Mouse (Mus musculus): ENCODE data around the gene Srl. TPM values are rescaled to one million over a fixed set of nuclear protein-coding genes. Genes with fewer than 3 reads are reported as not detected.

Srl gene
- total and polyA plus RNA-seq, 3 experiments: 44.6 to 88.8 (median 71.3) TPM

GRCm38 (mm10) chr16:4497762-4498607 is 43.6 kb downstream of the Srl start:
- Histone ChIP-seq H3K4me3 (replicated peaks in 1 of 3; ENCODE audit: low read depth in 2 of 3, low read length in 2 of 3, poor library complexity in 1 of 3) (peak overlapping the region in 1 of 3 experiments; percentile 49), H3K9me3 (replicated peaks; ENCODE audit: low read length) (no peaks in the 10 kb centered on the region), H3K4me2 (ENCODE audit: insufficient read depth, low read depth, poor library complexity, severe bottlenecking) (peak overlapping the region; percentile 27; the same call in 1 of the 2 replicates), H3K79me2 (replicated peaks; ENCODE audit: control insufficient read depth, extremely low read depth, insufficient read depth, poor library complexity, severe bottlenecking) (no peaks in the 10 kb centered on the region), H3K36me3 (replicated peaks in 1 of 2; ENCODE audit: control insufficient read depth in 1 of 2, insufficient read depth in 1 of 2, low read length in 1 of 2) (peaks cover 0 to 27% of the 10 kb centered on the region in 2 experiments), H3K27ac (ENCODE audit: insufficient read depth, low read depth) (peak overlapping the region; percentile 45), H3K9ac (ENCODE audit: insufficient read depth, low read depth) (no peak overlapping the region), H3K27me3 (replicated peaks) (no peaks in the 10 kb centered on the region), H3K4me1 (ENCODE audit: control insufficient read depth in 1 of 2, insufficient read depth in 2 of 2) (peaks cover 51 to 98% of the 10 kb centered on the region in 2 experiments)
- in situ Hi-C loops (cut with MboI; ENCODE audit: low pct_ligation_motif_present, low pct_unique_long_range_greater_than_20kb, low sequenced_read_pairs) (loop anchor here (5.0 kb wide), 1 partner anchor 39 kb away; no protein-coding TSS in a partner anchor), dilution Hi-C loops (cut with MboI; ENCODE audit: extremely low pct_ligation_motif_present, extremely low pct_unique_long_range_greater_than_20kb, low sequenced_read_pairs) (no loop called here)
- peak; percentile 37 for DNase-seq (ENCODE audit: extremely low read depth)
- TF ChIP-seq BHLHE40 (IDR thresholded peaks at IDR 0.05; ENCODE audit: low read depth, low read length) (peak; percentile 70; the same call in 1 of the 2 replicates), ETS1 (conservative IDR thresholded peaks at IDR 0.05; ENCODE audit: low read depth, low read length) (no peak)

GRCm38 (mm10) chr16:4496470-4496869 is 45.1 kb downstream of the Srl start:
- peaks cover 6 to 38% of the 10 kb centered on the region in 2 experiments for H3K36me3 ChIP-seq (replicated peaks in 1 of 2; ENCODE audit: control insufficient read depth in 1 of 2, insufficient read depth in 1 of 2, low read length in 1 of 2)
- dilution Hi-C loops (cut with MboI; ENCODE audit: extremely low pct_ligation_motif_present, extremely low pct_unique_long_range_greater_than_20kb, low sequenced_read_pairs): no loop called here
- in situ Hi-C loops (cut with MboI; ENCODE audit: low pct_ligation_motif_present, low pct_unique_long_range_greater_than_20kb, low sequenced_read_pairs): loop anchor here (5.0 kb wide), 1 partner anchor 41 kb away; no protein-coding TSS in a partner anchor
- H3K27me3 ChIP-seq (replicated peaks): no peaks in the 10 kb centered on the region
- H3K4me1 ChIP-seq (ENCODE audit: control insufficient read depth in 1 of 2, insufficient read depth in 2 of 2): peaks cover 43 to 84% of the 10 kb centered on the region in 2 experiments
- peak overlapping the region in 2 of 3 experiments; percentile 21 to 49 for H3K4me3 ChIP-seq (replicated peaks in 1 of 3; ENCODE audit: low read depth in 2 of 3, low read length in 2 of 3, poor library complexity in 1 of 3)
- no peaks in the 10 kb centered on the region for H3K9me3 ChIP-seq (replicated peaks; ENCODE audit: low read length)
- H3K9ac ChIP-seq (ENCODE audit: insufficient read depth, low read depth): peak overlapping the region; percentile 17
- no peaks in the 10 kb centered on the region for H3K79me2 ChIP-seq (replicated peaks; ENCODE audit: control insufficient read depth, extremely low read depth, insufficient read depth, poor library complexity, severe bottlenecking)
- H3K27ac ChIP-seq (ENCODE audit: insufficient read depth, low read depth): peak overlapping the region; percentile 40
- H3K4me2 ChIP-seq (ENCODE audit: insufficient read depth, low read depth, poor library complexity, severe bottlenecking): peak overlapping the region; percentile 1; the same call in 1 of the 2 replicates
- TF ChIP-seq EP300 (IDR thresholded peaks at IDR 0.05; ENCODE audit: low read length): peak; percentile 80
- TF ChIP-seq USF2 (conservative IDR thresholded peaks at IDR 0.05; ENCODE audit: low read depth, low read length): no peak
- TF ChIP-seq MEF2A (IDR thresholded peaks at IDR 0.05; ENCODE audit: borderline replicate concordance, low read depth, low read length): 0 out of 2 replicates have a peak, but pooled peaks have one; percentile 55
- TF ChIP-seq POLR2AphosphoS2 (IDR thresholded peaks at IDR 0.05; ENCODE audit: low read depth, low read length): 0 out of 2 replicates have a peak, but pooled peaks have one; percentile 17
- TF ChIP-seq MAFK (IDR thresholded peaks at IDR 0.05; ENCODE audit: insufficient replicate concordance, low read length): 0 out of 2 replicates have a peak, but pooled peaks have one; percentile 19
- peak; percentile 63 for TF ChIP-seq IRF4 (IDR thresholded peaks at IDR 0.05; ENCODE audit: low read depth, low read length)
- TF ChIP-seq RAD21 (IDR thresholded peaks at IDR 0.05; ENCODE audit: low read depth, low read length): no peak
- 0 out of 2 replicates have a peak, but pooled peaks have one; percentile 32 for TF ChIP-seq ETS1 (conservative IDR thresholded peaks at IDR 0.05; ENCODE audit: low read depth, low read length)
- 0 out of 2 replicates have a peak, but pooled peaks have one; percentile 9 for TF ChIP-seq TBP (conservative IDR thresholded peaks at IDR 0.05; ENCODE audit: low read depth, low read length)
- TF ChIP-seq JUND (conservative IDR thresholded peaks at IDR 0.05; ENCODE audit: low read depth, low read length): no peak
- TF ChIP-seq TCF12 (IDR thresholded peaks at IDR 0.05; ENCODE audit: low read depth, low read length): 0 out of 2 replicates have a peak, but pooled peaks have one; percentile 63
- peak; percentile 72 for DNase-seq (ENCODE audit: extremely low read depth)
